Mouse (Mus musculus): Measurements from ENCODE around the gene Ripply1. TPM values are rescaled to one million over a fixed set of nuclear protein-coding genes. Genes with fewer than 3 reads are reported as not detected.

The Ripply1 gene
- polyA plus RNA-seq, 1 experiment from 2014 or later: not detected

GRCm38 (mm10) chrX:139797875-139798274 is 15.7 kb upstream of the Ripply1 start:
- no peaks in the 10 kb centered on the region for H3K27me3 ChIP-seq (ENCODE audit: control insufficient read depth, insufficient read depth, low read length)
- H3K4me3 ChIP-seq (ENCODE audit: control insufficient read depth in 1 of 2, insufficient read depth in 1 of 2, low read depth in 1 of 2, low read length in 2 of 2): no peak overlapping the region
- no peaks in the 10 kb centered on the region for H3K9me3 ChIP-seq (ENCODE audit: control insufficient read depth, low read length)
- no peak overlapping the region for H3K4me2 ChIP-seq (ENCODE audit: low read length)
- no peak overlapping the region for H3K27ac ChIP-seq (replicated peaks in 1 of 2; ENCODE audit: control insufficient read depth in 1 of 2, insufficient read depth in 1 of 2, low read depth in 2 of 2, low read length in 2 of 2)
- no peaks in the 10 kb centered on the region for H3K36me3 ChIP-seq (ENCODE audit: control insufficient read depth, insufficient read depth, low read length)
- WGBS: 79% methylated on average over 9 of the region's 9 CpGs
- H3K4me1 ChIP-seq (ENCODE audit: control insufficient read depth in 2 of 2, insufficient read depth in 2 of 2, low read length in 2 of 2): no peaks in the 10 kb centered on the region
- ATAC-seq (ENCODE audit: insufficient number of reproducible peaks, insufficient read depth, low FRiP score, low read depth): no peak
- no peak overlapping the region for H3K9ac ChIP-seq (ENCODE audit: low read length)

GRCm38 (mm10) chrX:139796037-139796436 is 13.9 kb upstream of the Ripply1 start:
- ATAC-seq (ENCODE audit: insufficient number of reproducible peaks, insufficient read depth, low FRiP score, low read depth): no peak
- H3K4me3 ChIP-seq (ENCODE audit: control insufficient read depth in 1 of 2, insufficient read depth in 1 of 2, low read depth in 1 of 2, low read length in 2 of 2): no peak overlapping the region
- no peaks in the 10 kb centered on the region for H3K36me3 ChIP-seq (ENCODE audit: control insufficient read depth, insufficient read depth, low read length)
- no peaks in the 10 kb centered on the region for H3K27me3 ChIP-seq (ENCODE audit: control insufficient read depth, insufficient read depth, low read length)
- no peak overlapping the region for H3K27ac ChIP-seq (replicated peaks in 1 of 2; ENCODE audit: control insufficient read depth in 1 of 2, insufficient read depth in 1 of 2, low read depth in 2 of 2, low read length in 2 of 2)
- no peak overlapping the region for H3K4me2 ChIP-seq (ENCODE audit: low read length)
- no peaks in the 10 kb centered on the region for H3K4me1 ChIP-seq (ENCODE audit: control insufficient read depth in 2 of 2, insufficient read depth in 2 of 2, low read length in 2 of 2)
- no peak overlapping the region for H3K9ac ChIP-seq (ENCODE audit: low read length)
- no peaks in the 10 kb centered on the region for H3K9me3 ChIP-seq (ENCODE audit: control insufficient read depth, low read length)
- 82% methylated on average over 6 of the region's 6 CpGs for WGBS

GRCm38 (mm10) chrX:139794072-139794845 is 12.1 kb upstream of the Ripply1 start:
- Histone ChIP-seq H3K36me3 (ENCODE audit: control insufficient read depth, insufficient read depth, low read length) (no peaks in the 10 kb centered on the region), H3K9me3 (ENCODE audit: control insufficient read depth, low read length) (no peaks in the 10 kb centered on the region), H3K4me2 (ENCODE audit: low read length) (no peak overlapping the region), H3K4me1 (ENCODE audit: control insufficient read depth in 2 of 2, insufficient read depth in 2 of 2, low read length in 2 of 2) (no peaks in the 10 kb centered on the region), H3K27ac (replicated peaks in 1 of 2; ENCODE audit: control insufficient read depth in 1 of 2, insufficient read depth in 1 of 2, low read depth in 2 of 2, low read length in 2 of 2) (no peak overlapping the region), H3K27me3 (ENCODE audit: control insufficient read depth, insufficient read depth, low read length) (no peaks in the 10 kb centered on the region), H3K4me3 (ENCODE audit: control insufficient read depth in 1 of 2, insufficient read depth in 1 of 2, low read depth in 1 of 2, low read length in 2 of 2) (no peak overlapping the region), H3K9ac (ENCODE audit: low read length) (no peak overlapping the region)
- ATAC-seq (ENCODE audit: insufficient number of reproducible peaks, insufficient read depth, low FRiP score, low read depth): no peak
- 75% methylated on average over 7 of the region's 7 CpGs for WGBS

- Histone ChIP-seq H3K4me3 (ENCODE audit: control insufficient read depth in 1 of 2, insufficient read depth in 1 of 2, low read depth in 1 of 2, low read length in 2 of 2) (no peak overlapping the region), H3K9ac (ENCODE audit: low read length) (no peak overlapping the region), H3K27ac (replicated peaks in 1 of 2; ENCODE audit: control insufficient read depth in 1 of 2, insufficient read depth in 1 of 2, low read depth in 2 of 2, low read length in 2 of 2) (no peak overlapping the region), H3K4me2 (ENCODE audit: low read length) (no peak overlapping the region), H3K9me3 (ENCODE audit: control insufficient read depth, low read length) (no peaks in the 10 kb centered on the region), H3K36me3 (ENCODE audit: control insufficient read depth, insufficient read depth, low read length) (no peaks in the 10 kb centered on the region), H3K27me3 (ENCODE audit: control insufficient read depth, insufficient read depth, low read length) (no peaks in the 10 kb centered on the region), H3K4me1 (ENCODE audit: control insufficient read depth in 2 of 2, insufficient read depth in 2 of 2, low read length in 2 of 2) (peaks cover 0 to 6% of the 10 kb centered on the region in 2 experiments; a peak in 3 of 4 replicates)
- ATAC-seq (ENCODE audit: insufficient number of reproducible peaks, insufficient read depth, low FRiP score, low read depth): peak; percentile 56
- WGBS: 40% methylated on average over 1 of the region's 1 CpGs
Measured at GRCm38 (mm10) chrX:139785764-139786163, 3.6 kb upstream of the Ripply1 start.

- 56% methylated on average over 3 of the region's 3 CpGs for WGBS
- no peaks in the 10 kb centered on the region for H3K27me3 ChIP-seq (ENCODE audit: control insufficient read depth, insufficient read depth, low read length)
- H3K4me2 ChIP-seq (ENCODE audit: low read length): no peak overlapping the region
- peaks cover 0 to 9% of the 10 kb centered on the region in 2 experiments; a peak in 3 of 4 replicates for H3K4me1 ChIP-seq (ENCODE audit: control insufficient read depth in 2 of 2, insufficient read depth in 2 of 2, low read length in 2 of 2)
- no peak overlapping the region for H3K4me3 ChIP-seq (ENCODE audit: control insufficient read depth in 1 of 2, insufficient read depth in 1 of 2, low read depth in 1 of 2, low read length in 2 of 2)
- ATAC-seq (ENCODE audit: insufficient number of reproducible peaks, insufficient read depth, low FRiP score, low read depth): 0 out of 2 replicates have a peak, but pooled peaks have one; percentile 26
- no peak overlapping the region for H3K27ac ChIP-seq (replicated peaks in 1 of 2; ENCODE audit: control insufficient read depth in 1 of 2, insufficient read depth in 1 of 2, low read depth in 2 of 2, low read length in 2 of 2)
- no peaks in the 10 kb centered on the region for H3K36me3 ChIP-seq (ENCODE audit: control insufficient read depth, insufficient read depth, low read length)
- no peaks in the 10 kb centered on the region for H3K9me3 ChIP-seq (ENCODE audit: control insufficient read depth, low read length)
- no peak overlapping the region for H3K9ac ChIP-seq (ENCODE audit: low read length)
Measured at GRCm38 (mm10) chrX:139783045-139783422, 881 bp upstream of the Ripply1 start.

GRCm38 (mm10) chrX:139781563-139781962 is 590 bp downstream of the Ripply1 start:
- Histone ChIP-seq H3K36me3 (ENCODE audit: control insufficient read depth, insufficient read depth, low read length) (no peaks in the 10 kb centered on the region), H3K4me2 (ENCODE audit: low read length) (no peak overlapping the region), H3K9me3 (ENCODE audit: control insufficient read depth, low read length) (no peaks in the 10 kb centered on the region), H3K4me1 (ENCODE audit: control insufficient read depth in 2 of 2, insufficient read depth in 2 of 2, low read length in 2 of 2) (peaks cover 0 to 9% of the 10 kb centered on the region in 2 experiments; a peak in 3 of 4 replicates), H3K9ac (ENCODE audit: low read length) (no peak overlapping the region), H3K27me3 (ENCODE audit: control insufficient read depth, insufficient read depth, low read length) (no peaks in the 10 kb centered on the region), H3K4me3 (ENCODE audit: control insufficient read depth in 1 of 2, insufficient read depth in 1 of 2, low read depth in 1 of 2, low read length in 2 of 2) (no peak overlapping the region), H3K27ac (replicated peaks in 1 of 2; ENCODE audit: control insufficient read depth in 1 of 2, insufficient read depth in 1 of 2, low read depth in 2 of 2, low read length in 2 of 2) (no peak overlapping the region)
- 76% methylated on average over 4 of the region's 4 CpGs for WGBS
- ATAC-seq (ENCODE audit: insufficient number of reproducible peaks, insufficient read depth, low FRiP score, low read depth): no peak

GRCm38 (mm10) chrX:139780988-139781387 is 1.2 kb downstream of the Ripply1 start:
- no peak overlapping the region for H3K9ac ChIP-seq (ENCODE audit: low read length)
- H3K27me3 ChIP-seq (ENCODE audit: control insufficient read depth, insufficient read depth, low read length): no peaks in the 10 kb centered on the region
- H3K9me3 ChIP-seq (ENCODE audit: control insufficient read depth, low read length): no peaks in the 10 kb centered on the region
- no peak overlapping the region for H3K4me2 ChIP-seq (ENCODE audit: low read length)
- peaks cover 0 to 9% of the 10 kb centered on the region in 2 experiments; a peak in 3 of 4 replicates for H3K4me1 ChIP-seq (ENCODE audit: control insufficient read depth in 2 of 2, insufficient read depth in 2 of 2, low read length in 2 of 2)
- H3K4me3 ChIP-seq (ENCODE audit: control insufficient read depth in 1 of 2, insufficient read depth in 1 of 2, low read depth in 1 of 2, low read length in 2 of 2): no peak overlapping the region
- no peak for ATAC-seq (ENCODE audit: insufficient number of reproducible peaks, insufficient read depth, low FRiP score, low read depth)
- WGBS: 27% methylated on average over 3 of the region's 3 CpGs
- H3K36me3 ChIP-seq (ENCODE audit: control insufficient read depth, insufficient read depth, low read length): no peaks in the 10 kb centered on the region
- no peak overlapping the region for H3K27ac ChIP-seq (replicated peaks in 1 of 2; ENCODE audit: control insufficient read depth in 1 of 2, insufficient read depth in 1 of 2, low read depth in 2 of 2, low read length in 2 of 2)

GRCm38 (mm10) chrX:139779401-139779800 is 2.8 kb downstream of the Ripply1 start:
- no peaks in the 10 kb centered on the region for H3K27me3 ChIP-seq (ENCODE audit: control insufficient read depth, insufficient read depth, low read length)
- H3K9ac ChIP-seq (ENCODE audit: low read length): no peak overlapping the region
- 72% methylated on average over 5 of the region's 5 CpGs for WGBS
- no peaks in the 10 kb centered on the region for H3K36me3 ChIP-seq (ENCODE audit: control insufficient read depth, insufficient read depth, low read length)
- peaks cover 0 to 13% of the 10 kb centered on the region in 2 experiments; a peak in 2 of 4 replicates for H3K4me1 ChIP-seq (ENCODE audit: control insufficient read depth in 2 of 2, insufficient read depth in 2 of 2, low read length in 2 of 2)
- no peak overlapping the region for H3K4me2 ChIP-seq (ENCODE audit: low read length)
- H3K27ac ChIP-seq (replicated peaks in 1 of 2; ENCODE audit: control insufficient read depth in 1 of 2, insufficient read depth in 1 of 2, low read depth in 2 of 2, low read length in 2 of 2): no peak overlapping the region
- H3K9me3 ChIP-seq (ENCODE audit: control insufficient read depth, low read length): no peaks in the 10 kb centered on the region
- H3K4me3 ChIP-seq (ENCODE audit: control insufficient read depth in 1 of 2, insufficient read depth in 1 of 2, low read depth in 1 of 2, low read length in 2 of 2): no peak overlapping the region
- ATAC-seq (ENCODE audit: insufficient number of reproducible peaks, insufficient read depth, low FRiP score, low read depth): no peak

All from heart, embryonic 14.5 days (tissue).